Mouse (Mus musculus): ENCODE measurements around the gene Cox14.

GRCm38 (mm10) chr15:99717386-99718334, 7.8 kb upstream of the Cox14 start, which contains the start of gene Gpd1:
- TF ChIP-seq CTCF (IDR thresholded peaks at IDR 0.05; ENCODE audit: control insufficient read depth, insufficient read depth, low read length), result no peak
- no peak for TF ChIP-seq POLR2A (IDR thresholded peaks at IDR 0.05; ENCODE audit: borderline replicate concordance, control insufficient read depth, low read depth, low read length)

Measured in bone marrow, adult 2 months (tissue).